Comparison of ENCODE assay signal across 7 mouse cellular contexts in genomic region chr17:87745926-87746888, GRCm38 (mm10). TPM values are rescaled to one million over a fixed set of nuclear protein-coding genes. Genes with fewer than 3 reads are reported as not detected.
DNase-seq lines count a peak whose midpoint lies in the region; ATAC-seq and TF ChIP-seq lines count a peak whose summit lies in the region.

No protein-coding gene starts in this region.

- 3% methylated on average over 101 of the region's 101 CpGs for WGBS in forebrain, embryonic 11.5 days
- 2% methylated on average over 101 of the region's 101 CpGs for WGBS in hindbrain, embryonic 13.5 days

- no peaks in the 10 kb centered on the region for H3K9me3 ChIP-seq in ES-E14 (ENCODE audit: control insufficient read depth, insufficient read depth, low read depth, low read length)
- no peaks in the 10 kb centered on the region for H3K9me3 ChIP-seq in forebrain, embryonic 11.5 days (ENCODE audit: control insufficient read depth, low read length)
- no peaks in the 10 kb centered on the region for H3K9me3 ChIP-seq in hindbrain, embryonic 13.5 days

- no peaks in the 10 kb centered on the region for H3K36me3 ChIP-seq in ES-E14 (ENCODE audit: control insufficient read depth, insufficient read depth, low read length, poor library complexity, severe bottlenecking)
- no peaks in the 10 kb centered on the region for H3K36me3 ChIP-seq in forebrain, embryonic 11.5 days (ENCODE audit: control insufficient read depth, insufficient read depth, low read length)
- no peaks in the 10 kb centered on the region for H3K36me3 ChIP-seq in hindbrain, embryonic 13.5 days

- H3K27ac ChIP-seq in ES-E14 (ENCODE audit: insufficient read depth, low read depth, low read length, poor library complexity, severe bottlenecking), result no peak overlapping the region
- H3K27ac ChIP-seq in forebrain, embryonic 11.5 days (ENCODE audit: low read depth, low read length), result 0 out of 2 replicates have a peak overlapping the region, but pooled peaks have one; percentile 7
- peak overlapping the region; percentile 74 for H3K27ac ChIP-seq in hindbrain, embryonic 13.5 days
- peak overlapping the region; percentile 81 for H3K27ac ChIP-seq in left cerebral cortex, adult 2 months

- intact Hi-C loops in left cerebral cortex, adult 2 months (cut with DNase I), result loop anchor here (2.0 kb wide), 4 partner anchors 17 to 51 kb away; partner anchors contain the start of gene Kcnk12

- H3K4me3 ChIP-seq in ES-E14 (ENCODE audit: insufficient read depth in 1 of 2, low read depth in 1 of 2, low read length in 2 of 2, poor library complexity in 1 of 2, severe bottlenecking in 1 of 2), result peak overlapping the region; percentile 55 to 72
- H3K4me3 ChIP-seq in forebrain, embryonic 11.5 days (ENCODE audit: low read depth, low read length), result peak overlapping the region; percentile 48
- H3K4me3 ChIP-seq in hindbrain, embryonic 13.5 days, result peak overlapping the region; percentile 59
- peak overlapping the region; percentile 53 for H3K4me3 ChIP-seq in left cerebral cortex, adult 2 months

- ATAC-seq in forebrain, embryonic 11.5 days (replicated peaks; ENCODE audit: low FRiP score), result peak; percentile 75
- ATAC-seq in hindbrain, embryonic 13.5 days (ENCODE audit: low FRiP score), result peak; percentile 89

- TF ChIP-seq CTCF in brain, embryonic 14.5 days (IDR thresholded peaks at IDR 0.05; ENCODE audit: borderline replicate concordance, extremely low read depth, insufficient read depth, insufficient read length), result peak; percentile 22; the same call in 1 of the 2 replicates
- peak; percentile 22 for TF ChIP-seq CTCF in left cerebral cortex, adult 2 months (IDR thresholded peaks at IDR 0.05)

- in situ Hi-C loops in ES-E14 (cut with MboI; ENCODE audit: low sequenced_read_pairs in 2 of 2, unreplicated experiment in 2 of 2), result no loop called here

- peaks cover 37% of the 10 kb centered on the region for H3K27me3 ChIP-seq in forebrain, embryonic 11.5 days (ENCODE audit: control insufficient read depth, insufficient read depth, low read length)
- peaks cover 67% of the 10 kb centered on the region for H3K27me3 ChIP-seq in hindbrain, embryonic 13.5 days

- H3K4me1 ChIP-seq in ES-E14 (ENCODE audit: control insufficient read depth in 2 of 2, insufficient read depth in 2 of 2, low read length in 2 of 2, poor library complexity in 1 of 2), result peaks cover 0 to 4% of the 10 kb centered on the region in 2 experiments; a peak in 1 of 4 replicates
- H3K4me1 ChIP-seq in forebrain, embryonic 11.5 days (replicated peaks; ENCODE audit: control insufficient read depth, insufficient read depth, low read length), result peaks cover 9% of the 10 kb centered on the region; the same call in 1 of the 2 replicates
- peaks cover 18% of the 10 kb centered on the region for H3K4me1 ChIP-seq in hindbrain, embryonic 13.5 days (replicated peaks)

- H3K4me2 ChIP-seq in forebrain, embryonic 11.5 days (ENCODE audit: low read depth, low read length, severe bottlenecking), result peak overlapping the region; percentile 92
- peak overlapping the region; percentile 93 for H3K4me2 ChIP-seq in hindbrain, embryonic 13.5 days

- peak overlapping the region; percentile 54 for H3K9ac ChIP-seq in ES-E14 (ENCODE audit: insufficient read depth, low read depth, low read length, poor library complexity, severe bottlenecking)
- peak overlapping the region; percentile 48 for H3K9ac ChIP-seq in forebrain, embryonic 11.5 days (ENCODE audit: low read length)
- peak overlapping the region; percentile 72 for H3K9ac ChIP-seq in hindbrain, embryonic 13.5 days

- peak; percentile 35 for DNase-seq in ES-E14 (ENCODE audit: low read depth, low spot score)
- DNase-seq in brain, embryonic 14.5 days (ENCODE audit: low read depth), result peak; percentile 85
- DNase-seq in forebrain, embryonic 11.5 days (ENCODE audit: low spot score), result peak; percentile 74
- peak; percentile 61 to 79 for DNase-seq in left cerebral cortex, adult 2 months (ENCODE audit: extremely low spot score in 1 of 2, low spot score in 2 of 2)
- peak; percentile 3 for DNase-seq in lung, postnatal 36 days
- DNase-seq in right cerebral cortex, adult 2 months (ENCODE audit: low spot score in 2 of 2), result peak; percentile 60 to 70

- TF ChIP-seq POLR2A in brain, embryonic 14.5 days (IDR thresholded peaks at IDR 0.05; ENCODE audit: borderline replicate concordance, extremely low read depth, insufficient read depth, insufficient read length, poor library complexity, severe bottlenecking), result 0 out of 2 replicates have a peak, but pooled peaks have one; percentile 30

TF ChIP-seq in ES-E14, 5 proteins besides CTCF, POLR2A, EP300 and RAD21:
- TF ChIP-seq ZC3H11A (IDR thresholded peaks at IDR 0.05; ENCODE audit: borderline replicate concordance, low read depth, low read length) (no peak), HCFC1 (IDR thresholded peaks at IDR 0.05; ENCODE audit: borderline replicate concordance, insufficient read depth, low read length) (no peak), ZNF384 (IDR thresholded peaks at IDR 0.05; ENCODE audit: low read depth, low read length) (no peak), CHD2 (IDR thresholded peaks at IDR 0.05; ENCODE audit: low read depth, low read length) (no peak), MAFK (IDR thresholded peaks at IDR 0.05; ENCODE audit: insufficient read depth, low read depth, low read length) (no peak)

RNA-seq across cellular contexts. Expression of gene Kcnk12, which starts 51.6 kb away (rescaled TPM):
- 1.7 and 1.8 TPM in 2 replicates for total RNA-seq in ES-E14 (2012; rRNA removed)
- polyA plus RNA-seq in brain, embryonic 14.5 days (2012; rRNA removed), result 1.4 and 2.1 TPM in 2 replicates
- polyA plus RNA-seq in forebrain, embryonic 11.5 days (2014; fragmentation: Nextera tagmentation; extraction: Ambion mirVana), result 0.13 TPM in 1 of 2 replicates, not detected in the other
- polyA plus RNA-seq in hindbrain, embryonic 13.5 days (2015; fragmentation: Nextera tagmentation; extraction: Ambion mirVana), result 0.38 and 0.72 TPM in 2 replicates
- total RNA-seq in left cerebral cortex, adult 2 months (2021), result 10 to 100 TPM; 31.2 to 32.9 TPM

Comparison
In these comparisons a context has a peak if more than half of its experiments do, and no peak if none do; other contexts are left out.
1. DNase-seq: peak in every context shown above with its lines; median percentile 85 in brain, embryonic 14.5 days; 74 in forebrain, embryonic 11.5 days; 70 in left cerebral cortex, adult 2 months; 65 in right cerebral cortex, adult 2 months; 35 in ES-E14; 3 in lung, postnatal 36 days.